Mouse (Mus musculus) midbrain, postnatal 0 days (tissue): ENCODE results near the gene Kansl3. TPM values are rescaled to one million over a fixed set of nuclear protein-coding genes. Genes with fewer than 3 reads are reported as not detected.

Source experiments
- ATAC-seq: fragments of 200-750 bp; cut with Nextera tagmentation; 2 replicates; pipeline ENCODE4 v1.8.0; 2017; ENCODE audit warnings: moderate number of reproducible peaks, mild to moderate bottlenecking, moderate TSS enrichment, moderate library complexity; ENCODE audit not compliant: low FRiP score
- DNase-seq: peaks from one replicate; pipeline ENCODE4 v3.0.0-alpha.2; 2015; ENCODE audit warnings: low spot score
- H3K27ac ChIP-seq: fragments of 300-500 bp; sonication (generic); 2 replicates; pipeline ENCODE4 v1.5.1; 2014; ENCODE audit warnings: low read depth, mild to moderate bottlenecking, low read length, mixed read lengths
- H3K27me3 ChIP-seq: fragments of 300-500 bp; sonication (generic); 2 replicates; pipeline ENCODE4 v1.6.1; 2014; ENCODE audit warnings: low read length, control low read depth, mixed read lengths; ENCODE audit not compliant: insufficient read depth
- H3K36me3 ChIP-seq: fragments of 300-500 bp; sonication (generic); 2 replicates; pipeline ENCODE4 v1.6.1; 2014; ENCODE audit warnings: low read length, control low read depth, mixed read lengths; ENCODE audit not compliant: insufficient read depth
- H3K4me1 ChIP-seq: fragments of 300-500 bp; sonication (generic); 2 replicates; pipeline ENCODE4 v1.6.1; 2014; ENCODE audit warnings: mild to moderate bottlenecking, control low read depth, antibody characterized with exemption, low read length, mixed read lengths; ENCODE audit not compliant: insufficient read depth
- H3K4me2 ChIP-seq: fragments of 300-500 bp; sonication (generic); 2 replicates; pipeline ENCODE4 v1.6.1; 2014; ENCODE audit warnings: low read depth, mild to moderate bottlenecking, low read length, mixed read lengths; ENCODE audit not compliant: poor library complexity, severe bottlenecking
- H3K4me3 ChIP-seq: fragments of 300-500 bp; sonication (generic); 2 replicates; pipeline ENCODE4 v1.5.1; 2014; ENCODE audit warnings: low read depth, mild to moderate bottlenecking, low read length, moderate library complexity
- H3K9ac ChIP-seq: fragments of 300-500 bp; sonication (generic); replicated peaks from 2 replicates; pipeline ENCODE4 v1.6.1; 2014; ENCODE audit warnings: mild to moderate bottlenecking, low read length, moderate library complexity, mixed read lengths; ENCODE audit not compliant: poor library complexity, severe bottlenecking
- H3K9me3 ChIP-seq: fragments of 300-500 bp; sonication (generic); 2 replicates; pipeline ENCODE4 v1.6.1; 2016; ENCODE audit warnings: low read length, control low read depth
- CTCF ChIP-seq: IDR thresholded peaks from 2 replicates; pipeline ENCODE4 v1.5.1; 2016; ENCODE audit warnings: antibody characterized with exemption, mild to moderate bottlenecking
- WGBS: fragments of 180-500 bp; shearing (Covaris S2); extraction: QIAGEN DNeasy Blood & Tissue Kit; methylation state at CpG from one replicate; pipeline ENCODE4 v1.1.7; 2014; 5-methylcytosine and 5-hydroxymethylcytosine counted together
- polyA plus RNA-seq: library from polyadenylated mRNA; unstranded; fragments of >200 nt; fragmentation: Nextera tagmentation; extraction: Ambion mirVana; gene quantifications from 2 replicates; pipeline ENCODE4 v1.2.1, GENCODE M21; 2015
- total RNA-seq: library from RNA; depleted of rRNA; stranded (reverse); fragments of >200 nt; gene quantifications from 2 replicates; pipeline ENCODE4 v1.2.3, GENCODE M21; 2014

The Kansl3 gene
- total and polyA plus RNA-seq, 2 experiments from 2014 or later, result 35.6 to 67.5 TPM

DNA sequence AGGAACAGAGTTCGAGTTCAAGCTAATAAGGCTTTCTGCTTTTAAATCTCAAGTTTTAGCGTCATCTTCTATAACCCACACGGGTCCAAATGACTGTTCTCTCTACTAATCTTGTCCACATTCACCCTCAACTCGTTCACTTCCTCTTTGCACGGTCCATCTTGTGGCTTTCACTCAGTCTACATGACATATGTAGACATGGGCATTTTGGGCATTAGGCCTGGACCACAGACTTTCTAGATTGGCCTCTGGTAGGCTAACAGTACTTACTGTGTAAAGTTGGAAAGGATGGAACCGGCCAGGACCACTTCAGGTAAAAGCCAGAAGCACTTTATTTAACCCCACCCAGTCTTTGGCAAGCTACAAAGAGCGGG, 61.9 kb downstream of the Kansl3 start:
- DNase-seq (no peak), ATAC-seq (peak; percentile 26; the same call in 1 of the 2 replicates)
- H3K4me2 ChIP-seq, result no peak overlapping the region
- H3K27ac ChIP-seq, result no peak overlapping the region
- no peaks in the 10 kb centered on the region for H3K9me3 ChIP-seq
- no peaks in the 10 kb centered on the region; the same call in 1 of the 2 replicates for H3K4me1 ChIP-seq
- WGBS, result 72% methylated on average over 7 of the region's 7 CpGs
- H3K36me3 ChIP-seq, result no peaks in the 10 kb centered on the region
- H3K27me3 ChIP-seq, result 0 out of 2 replicates have a peak, but pooled peaks cover 4% of the 10 kb centered on the region
- H3K4me3 ChIP-seq, result no peak overlapping the region
- no peak for TF ChIP-seq CTCF
- H3K9ac ChIP-seq, result no peak overlapping the region

- no peak overlapping the region for H3K4me2 ChIP-seq
- WGBS, result 81% methylated on average over 6 of the region's 6 CpGs
- DNase-seq, result no peak
- no peak overlapping the region for H3K4me3 ChIP-seq
- H3K36me3 ChIP-seq, result no peaks in the 10 kb centered on the region
- no peak overlapping the region for H3K27ac ChIP-seq
- ATAC-seq, result no peak
- no peak overlapping the region for H3K9ac ChIP-seq
- H3K9me3 ChIP-seq, result no peaks in the 10 kb centered on the region
- 0 out of 2 replicates have a peak, but pooled peaks cover 2% of the 10 kb centered on the region for H3K27me3 ChIP-seq
- TF ChIP-seq CTCF, result no peak
- no peaks in the 10 kb centered on the region; the same call in 1 of the 2 replicates for H3K4me1 ChIP-seq
Observed at GRCm38 (mm10) chr1:36306120-36306519, 62.9 kb downstream of the Kansl3 start.

DNA sequence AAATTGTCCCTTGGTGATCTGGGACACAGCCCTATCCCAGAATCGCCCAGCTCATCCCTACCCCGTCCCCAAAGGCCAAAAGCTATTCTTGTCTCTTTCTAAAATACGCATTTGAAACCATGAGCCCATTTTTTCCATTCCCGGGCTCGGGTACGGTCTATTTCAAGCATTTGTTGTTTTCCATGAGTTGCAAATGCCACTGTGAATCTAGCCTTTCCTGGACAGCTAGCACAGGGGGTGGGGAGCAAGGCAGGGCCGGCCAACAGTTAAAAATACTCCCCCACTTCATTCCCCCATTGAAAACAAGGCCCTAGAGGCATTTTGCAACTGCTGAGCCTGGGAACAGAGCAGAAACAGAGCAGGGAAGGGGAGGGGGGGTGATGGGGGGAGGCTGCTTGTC, 64.2 kb downstream of the Kansl3 start:
- H3K4me2 ChIP-seq, result no peak overlapping the region
- no peak for TF ChIP-seq CTCF

GRCm38 (mm10) chr1:36303381-36304320, 65.3 kb downstream of the Kansl3 start:
- no peak overlapping the region for H3K27ac ChIP-seq
- DNase-seq, result peak; percentile 79
- peak overlapping the region; percentile 77 for H3K4me2 ChIP-seq
- peak overlapping the region; percentile 32 for H3K4me3 ChIP-seq
- H3K27me3 ChIP-seq, result no peaks in the 10 kb centered on the region
- peak overlapping the region; percentile 34 for H3K9ac ChIP-seq
- no peaks in the 10 kb centered on the region; the same call in 1 of the 2 replicates for H3K4me1 ChIP-seq
- no peaks in the 10 kb centered on the region for H3K9me3 ChIP-seq
- TF ChIP-seq CTCF, result no peak
- ATAC-seq, result peak; percentile 35; the same call in 1 of the 2 replicates
- no peaks in the 10 kb centered on the region for H3K36me3 ChIP-seq
- 10% methylated on average over 28 of the region's 30 CpGs for whole genome bisulfite sequencing

More for the DNA sequence above, 64.2 kb downstream of the Kansl3 start:
- ATAC-seq, result no peak
- WGBS, result 76% methylated on average over 7 of the region's 7 CpGs
- DNase-seq, result no peak
- H3K4me1 ChIP-seq, result no peaks in the 10 kb centered on the region; the same call in 1 of the 2 replicates
- H3K27me3 ChIP-seq, result no peaks in the 10 kb centered on the region
- H3K4me3 ChIP-seq, result no peak overlapping the region
- no peak overlapping the region for H3K27ac ChIP-seq
- no peaks in the 10 kb centered on the region for H3K9me3 ChIP-seq
- H3K36me3 ChIP-seq, result no peaks in the 10 kb centered on the region
- H3K9ac ChIP-seq, result no peak overlapping the region

DNA sequence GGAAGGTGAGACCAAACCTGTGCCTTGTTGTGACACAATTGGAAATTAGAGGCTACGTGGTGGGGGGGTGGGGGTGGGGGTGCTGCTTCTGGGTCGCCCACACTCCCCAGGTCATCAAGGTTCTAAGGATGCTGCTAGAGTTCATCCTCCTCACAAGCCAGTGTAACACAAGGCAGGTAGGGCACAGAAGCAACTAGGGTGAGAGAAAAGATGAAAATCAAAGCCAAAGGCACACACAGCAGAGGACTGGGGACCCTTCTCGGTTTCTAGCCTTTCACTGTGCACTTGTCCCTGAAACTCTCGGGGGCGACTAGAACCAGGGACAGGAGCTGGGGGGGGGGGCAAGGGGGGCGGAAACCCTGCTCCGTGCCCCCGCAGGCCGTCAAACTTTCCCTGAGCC, 66.0 kb downstream of the Kansl3 start:
- no peak for DNase-seq
- H3K4me1 ChIP-seq, result no peaks in the 10 kb centered on the region; the same call in 1 of the 2 replicates
- H3K9me3 ChIP-seq, result no peaks in the 10 kb centered on the region
- ATAC-seq, result no peak
- H3K4me3 ChIP-seq, result peak overlapping the region; percentile 32
- peak overlapping the region; percentile 77 for H3K4me2 ChIP-seq
- H3K27me3 ChIP-seq, result no peaks in the 10 kb centered on the region
- WGBS, result 17% methylated on average over 9 of the region's 9 CpGs
- peak overlapping the region; percentile 34 for H3K9ac ChIP-seq
- H3K27ac ChIP-seq, result no peak overlapping the region
- no peaks in the 10 kb centered on the region for H3K36me3 ChIP-seq
- TF ChIP-seq CTCF, result no peak

- DNase-seq (no peak), ATAC-seq (no peak)
- 81% methylated on average over 8 of the region's 8 CpGs for WGBS
- Histone ChIP-seq H3K27ac (no peak overlapping the region), H3K36me3 (no peaks in the 10 kb centered on the region), H3K27me3 (no peaks in the 10 kb centered on the region), H3K9ac (no peak overlapping the region), H3K4me3 (no peak overlapping the region), H3K4me1 (no peaks in the 10 kb centered on the region; the same call in 1 of the 2 replicates), H3K4me2 (no peak overlapping the region), H3K9me3 (no peaks in the 10 kb centered on the region)
- TF ChIP-seq CTCF, result no peak
Observed at GRCm38 (mm10) chr1:36302273-36302672, 66.7 kb downstream of the Kansl3 start.
